Comparison of ENCODE assay signal across 9 mouse cellular contexts in the genomic region with DNA sequence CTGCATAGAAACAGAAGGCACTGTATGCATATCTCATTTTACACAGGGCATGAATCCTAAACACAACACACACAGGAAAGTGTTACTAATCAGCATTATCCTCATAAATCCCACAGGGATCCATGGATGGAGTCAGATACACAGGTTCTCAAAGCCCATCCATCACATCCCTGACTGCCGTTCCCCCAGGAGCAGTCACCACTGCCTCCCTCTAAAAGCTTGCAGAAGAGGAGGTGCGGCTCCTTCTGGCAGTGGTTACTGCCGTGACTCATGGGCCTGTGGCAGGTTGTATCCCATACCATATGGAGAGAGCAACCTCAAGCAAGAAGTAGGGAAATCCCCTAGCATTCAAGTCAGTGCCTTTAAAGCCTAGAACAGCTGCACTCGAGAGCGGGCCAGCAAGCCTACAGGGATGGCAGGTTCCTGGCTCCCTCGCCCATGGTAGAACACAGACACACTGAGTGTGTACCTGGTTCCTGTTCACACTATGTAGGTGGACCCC. TPM values are rescaled to one million over a fixed set of nuclear protein-coding genes. Genes with fewer than 3 reads are reported as not detected.
DNase-seq lines count a peak whose midpoint lies in the region; ATAC-seq and TF ChIP-seq lines count a peak whose summit lies in the region.
"Had no signal": no experiment of that assay in that cellular context is flagged by ENCODE, and none has a peak within 500 bp of the region (broad histone marks: within the 10 kb centered on the region; RNA-seq: fewer than 3 reads in every experiment).

No protein-coding gene starts in this region.

- H3K27ac ChIP-seq in embryonic facial prominence, embryonic 15.5 days (replicated peaks): 0 out of 2 replicates have a peak overlapping the region, but pooled peaks have one; percentile 22
- H3K27ac ChIP-seq in thymus, adult 2 months (ENCODE audit: control insufficient read depth, insufficient read depth, low read length): no peak overlapping the region

- no peak overlapping the region for H3K4me3 ChIP-seq in embryonic facial prominence, embryonic 15.5 days (replicated peaks)
- H3K4me3 ChIP-seq in thymus, adult 2 months (ENCODE audit: control insufficient read depth, insufficient read depth, low read length): no peak overlapping the region

- TF ChIP-seq CTCF in thymus, adult 2 months (IDR thresholded peaks at IDR 0.05; ENCODE audit: borderline replicate concordance, control insufficient read depth, extremely low read depth, insufficient read depth, low read length, poor library complexity): no peak

- H3K36me3 ChIP-seq in embryonic facial prominence, embryonic 15.5 days: no peaks in the 10 kb centered on the region
- no peaks in the 10 kb centered on the region for H3K36me3 ChIP-seq in thymus, adult 2 months (ENCODE audit: control insufficient read depth, insufficient read depth, low read length)

- H3K27me3 ChIP-seq in embryonic facial prominence, embryonic 15.5 days: no peaks in the 10 kb centered on the region
- H3K27me3 ChIP-seq in thymus, adult 2 months (ENCODE audit: control insufficient read depth, insufficient read depth, low read length): no peaks in the 10 kb centered on the region

- H3K9ac ChIP-seq in embryonic facial prominence, embryonic 15.5 days: no peak overlapping the region

- 24% methylated on average over 6 of the region's 6 CpGs for WGBS in embryonic facial prominence, embryonic 15.5 days
- 29% methylated on average over 6 of the region's 6 CpGs for WGBS in thymus, adult 2 months

- H3K4me1 ChIP-seq in embryonic facial prominence, embryonic 15.5 days: peaks cover 12% of the 10 kb centered on the region
- H3K4me1 ChIP-seq in thymus, adult 2 months (replicated peaks; ENCODE audit: control insufficient read depth, insufficient read depth, low read length): peaks cover 22% of the 10 kb centered on the region

- no peak overlapping the region for H3K4me2 ChIP-seq in embryonic facial prominence, embryonic 15.5 days (replicated peaks)

- no peaks in the 10 kb centered on the region for H3K9me3 ChIP-seq in embryonic facial prominence, embryonic 15.5 days (replicated peaks)

- ATAC-seq in cerebellum, adult (ENCODE audit: insufficient number of reproducible peaks, low FRiP score, low TSS enrichment): 0 out of 2 replicates have a peak, but pooled peaks have one; percentile 24
- ATAC-seq in embryonic facial prominence, embryonic 15.5 days (ENCODE audit: insufficient number of reproducible peaks, low FRiP score, low TSS enrichment, low read depth): peak; percentile 77
- ATAC-seq in megakaryocyte-erythroid progenitor cell, adult 5-6 weeks (replicated peaks; ENCODE audit: low FRiP score, low TSS enrichment, poor library complexity, severe bottlenecking): peak; percentile 44

- TF ChIP-seq POLR2A in thymus, adult 2 months (IDR thresholded peaks at IDR 0.05; ENCODE audit: control insufficient read depth, extremely low read depth, insufficient read depth, low read length, poor library complexity): no peak

- DNase-seq in cerebellum, postnatal 4 days (ENCODE audit: low spot score in 2 of 2): no peak
- DNase-seq in 3T3-L1 (ENCODE audit: low read depth, low spot score): peak; percentile 85
- no peak for DNase-seq in spleen, postnatal 10 days (ENCODE audit: low spot score in 2 of 2)
- DNase-seq in kidney, adult 9 months: no peak
- no peak for DNase-seq in thymus, adult 2 months
- DNase-seq: kidney, postnatal 36 days had no signal

RNA-seq across cellular contexts. Expression of gene Prkar2b, which starts 45.8 kb away (rescaled TPM):
- polyA plus RNA-seq in embryonic facial prominence, embryonic 15.5 days (2015; fragmentation: Nextera tagmentation; extraction: Ambion mirVana): 30.4 and 36.2 TPM in 2 replicates
- total RNA-seq in megakaryocyte-erythroid progenitor cell, adult 5-6 weeks (2014; fragmentation: Nextera tagmentation): 106 and 110 TPM in 2 replicates
- 158 and 172 TPM in 2 replicates for total RNA-seq in megakaryocyte-erythroid progenitor cell, adult 5-6 weeks (2017)
- polyA plus RNA-seq in thymus, adult 2 months (2012; rRNA removed): 10.9 and 19.9 TPM in 2 replicates

Comparison
In these comparisons a context has a peak if more than half of its experiments do, and no peak if none do; other contexts are left out.
1. ATAC-seq: peak in every context shown above with its lines; median percentile 77 in embryonic facial prominence, embryonic 15.5 days; 44 in megakaryocyte-erythroid progenitor cell, adult 5-6 weeks; 24 in cerebellum, adult.